Mouse (Mus musculus) adrenal gland, postnatal 10 days (tissue): ENCODE measurements at regions not wholly inside any gene's neighbourhood (a gene's known extent, or its start where the extent isn't known, plus 50 kb on each side); places are given as distances from the start of the nearest gene placed in this dataset.

Source experiments
- DNase-seq: peaks from one replicate; pipeline ENCODE4 v3.0.0; 2021; ENCODE audit warnings: mixed read lengths

DNA sequence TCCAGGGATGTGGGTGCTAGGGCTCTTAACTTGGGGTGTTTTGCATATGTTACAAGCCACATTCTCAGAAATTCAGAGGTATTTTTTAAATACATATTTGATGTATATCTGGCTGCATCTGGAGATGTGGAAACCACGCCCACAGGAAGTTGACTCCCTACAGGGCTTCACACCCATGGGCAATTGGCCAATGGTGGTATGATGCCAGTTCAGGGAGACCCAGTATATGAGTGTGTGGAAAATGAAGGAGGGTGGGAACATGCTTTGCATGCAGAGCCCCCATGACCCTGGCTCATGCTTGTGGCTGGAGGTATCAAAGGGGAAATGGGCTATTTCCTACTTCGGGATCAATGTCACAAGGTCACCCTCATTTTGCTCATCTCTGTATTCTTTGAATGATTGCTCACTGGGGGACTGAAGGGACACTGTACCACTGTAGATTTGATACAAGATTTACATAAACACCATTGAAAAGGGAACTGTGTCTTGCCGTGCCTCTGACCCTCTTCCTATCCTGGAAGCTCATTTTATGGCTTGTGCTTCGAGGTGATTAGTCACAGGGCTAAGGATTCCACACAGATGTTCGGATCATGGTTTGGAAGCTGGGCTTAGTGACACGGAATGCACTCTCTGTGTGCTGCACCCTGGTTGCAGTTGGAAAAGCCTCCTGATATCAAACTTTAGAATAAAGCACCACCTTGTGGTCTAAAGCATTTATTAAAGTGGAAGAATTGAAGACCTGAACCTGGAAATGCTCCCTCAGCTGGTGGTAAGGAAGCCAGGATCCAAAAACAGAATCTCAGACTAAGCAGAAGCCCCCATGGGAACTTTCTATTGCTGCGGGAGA is 56.8 kb upstream of the Edn1 start:
- peak; percentile 18 for DNase-seq

DNA sequence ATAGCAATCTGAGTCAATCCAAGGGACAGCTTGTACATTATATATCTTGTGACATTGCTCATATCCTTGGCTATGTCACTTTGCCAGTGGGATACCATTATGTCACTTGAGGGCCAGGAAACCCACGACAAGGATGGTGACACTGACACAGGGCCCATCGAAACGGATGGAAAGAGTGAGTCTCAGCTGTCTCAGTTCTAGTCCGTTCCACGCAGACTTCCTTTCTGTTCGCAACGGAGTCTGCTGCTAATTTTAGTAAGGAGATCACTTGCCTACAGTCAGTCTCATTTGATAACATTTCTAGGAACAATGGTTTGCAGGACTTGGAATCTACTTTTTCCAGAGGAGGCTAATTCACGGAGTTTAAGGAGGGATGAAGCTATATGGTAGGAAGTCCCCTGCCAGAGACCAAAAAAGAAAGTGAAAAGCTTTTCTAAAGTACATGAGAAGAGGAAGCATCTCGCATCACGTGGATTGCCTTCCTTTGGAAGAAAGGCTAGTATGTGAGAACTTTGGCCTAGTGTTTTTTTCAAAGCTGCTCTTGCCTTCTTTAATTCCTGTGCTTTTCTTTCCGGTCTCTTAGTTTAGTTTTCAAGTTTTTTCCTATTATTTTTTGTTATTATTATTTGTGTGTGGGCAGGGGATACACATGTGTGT is 55.4 kb upstream of the Edn1 start:
- no peak for DNase-seq
